Mouse (Mus musculus): Measurements from ENCODE around the gene Zfp146. TPM values are rescaled to one million over a fixed set of nuclear protein-coding genes. Genes with fewer than 3 reads are reported as not detected.
A peak's percentile ranks its signal among the peaks of the same experiment; 100 is the strongest.

Zfp146 gene
- total RNA-seq, 1 experiment, result 37.9 TPM

DNA sequence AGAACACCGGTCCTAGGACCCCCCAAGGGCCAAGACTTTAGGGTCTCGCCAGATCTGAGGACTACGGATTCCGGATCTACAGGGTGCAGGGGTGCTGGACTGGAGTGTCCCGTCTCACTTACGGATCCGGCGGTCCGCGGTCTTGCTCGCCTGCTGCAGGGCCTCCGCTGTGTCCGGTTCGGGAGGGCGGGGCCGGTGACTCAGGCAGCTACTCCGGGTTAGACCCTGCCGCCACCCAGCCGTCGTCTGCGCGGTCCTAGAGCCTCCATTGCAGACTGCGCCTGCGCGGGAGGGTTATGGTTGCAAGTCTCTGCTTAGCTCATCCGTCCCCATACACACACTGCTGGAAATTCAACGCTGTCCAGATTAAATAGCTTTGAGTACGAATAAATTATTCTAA is 25.3 kb upstream of the Zfp146 start:
- TF ChIP-seq HCFC1 (IDR thresholded peaks at IDR 0.05; ENCODE audit: borderline replicate concordance, insufficient read depth, low read length), result 0 out of 2 replicates have a peak, but pooled peaks have one; percentile 54
- no peak for TF ChIP-seq CHD2 (IDR thresholded peaks at IDR 0.05; ENCODE audit: low read depth, low read length)
- TF ChIP-seq ZC3H11A (IDR thresholded peaks at IDR 0.05; ENCODE audit: borderline replicate concordance, low read depth, low read length), result no peak
- TF ChIP-seq ZNF384 (IDR thresholded peaks at IDR 0.05; ENCODE audit: low read depth, low read length), result peak; percentile 69
- 0 out of 2 replicates have a peak, but pooled peaks have one; percentile 32 for TF ChIP-seq MAFK (IDR thresholded peaks at IDR 0.05; ENCODE audit: insufficient read depth, low read depth, low read length)
- H3K9me3 ChIP-seq (ENCODE audit: control insufficient read depth, insufficient read depth, low read depth, low read length), result no peaks in the 10 kb centered on the region
- H3K36me3 ChIP-seq (ENCODE audit: control insufficient read depth, insufficient read depth, low read length, poor library complexity, severe bottlenecking), result peaks cover 15% of the 10 kb centered on the region
- peak overlapping the region; percentile 78 for H3K9ac ChIP-seq (ENCODE audit: insufficient read depth, low read depth, low read length, poor library complexity, severe bottlenecking)
- in situ Hi-C loops (cut with MboI; ENCODE audit: low sequenced_read_pairs in 2 of 2, unreplicated experiment in 2 of 2), result no loop called here
- peak; percentile 92 for DNase-seq (ENCODE audit: low read depth, low spot score)
- H3K27ac ChIP-seq (ENCODE audit: insufficient read depth, low read depth, low read length, poor library complexity, severe bottlenecking), result peak overlapping the region; percentile 89
- peak overlapping the region; percentile 80 to 86 for H3K4me3 ChIP-seq (ENCODE audit: insufficient read depth in 1 of 2, low read depth in 1 of 2, low read length in 2 of 2, poor library complexity in 1 of 2, severe bottlenecking in 1 of 2)
- H3K4me1 ChIP-seq (ENCODE audit: control insufficient read depth in 2 of 2, insufficient read depth in 2 of 2, low read length in 2 of 2, poor library complexity in 1 of 2), result peaks cover 7 to 12% of the 10 kb centered on the region in 2 experiments; a peak in 3 of 4 replicates

DNA sequence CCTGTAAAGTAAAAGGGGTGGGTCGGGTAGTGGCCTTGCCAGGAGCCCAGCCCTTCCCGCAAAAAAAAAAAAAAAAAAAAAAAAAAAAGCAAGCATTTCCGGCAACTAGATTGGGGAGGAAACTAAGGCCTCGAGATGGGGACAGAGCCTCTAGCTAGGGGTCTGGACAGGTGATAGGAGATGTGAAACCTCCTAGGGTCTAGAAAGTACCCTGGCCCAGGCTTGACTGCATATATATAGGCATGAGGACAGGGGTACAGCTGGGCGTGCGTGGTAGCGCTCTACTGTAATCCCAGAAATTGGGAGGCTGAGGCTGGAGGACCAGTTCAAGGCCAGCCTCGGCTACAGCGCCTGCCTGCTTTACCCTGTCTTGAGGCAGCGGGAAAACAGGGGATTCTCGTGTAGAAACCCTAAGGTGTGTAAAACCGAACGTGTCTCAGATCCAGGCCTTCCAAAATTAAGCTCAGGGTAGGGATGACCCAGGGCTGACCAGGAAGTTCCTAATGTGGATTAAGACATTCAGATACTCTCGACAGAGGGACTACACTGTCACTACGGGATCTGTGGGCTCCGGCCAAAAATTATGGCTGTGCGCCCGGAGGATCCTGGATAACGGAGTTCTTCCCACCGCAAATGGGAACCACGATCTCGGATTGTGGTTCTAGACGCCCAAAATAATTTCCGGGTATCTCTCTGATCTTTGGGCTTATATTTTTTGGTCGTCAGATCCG is 24.7 kb upstream of the Zfp146 start:
- in situ Hi-C loops (cut with MboI; ENCODE audit: low sequenced_read_pairs in 2 of 2, unreplicated experiment in 2 of 2), result no loop called here
- Histone ChIP-seq H3K27ac (ENCODE audit: insufficient read depth, low read depth, low read length, poor library complexity, severe bottlenecking) (peak overlapping the region; percentile 89), H3K36me3 (ENCODE audit: control insufficient read depth, insufficient read depth, low read length, poor library complexity, severe bottlenecking) (peaks cover 17% of the 10 kb centered on the region), H3K4me3 (ENCODE audit: insufficient read depth in 1 of 2, low read depth in 1 of 2, low read length in 2 of 2, poor library complexity in 1 of 2, severe bottlenecking in 1 of 2) (peak overlapping the region; percentile 80 to 86), H3K9me3 (ENCODE audit: control insufficient read depth, insufficient read depth, low read depth, low read length) (no peaks in the 10 kb centered on the region), H3K9ac (ENCODE audit: insufficient read depth, low read depth, low read length, poor library complexity, severe bottlenecking) (peak overlapping the region; percentile 78), H3K4me1 (ENCODE audit: control insufficient read depth in 2 of 2, insufficient read depth in 2 of 2, low read length in 2 of 2, poor library complexity in 1 of 2) (peaks cover 7 to 12% of the 10 kb centered on the region in 2 experiments; a peak in 3 of 4 replicates)
- TF ChIP-seq ZNF384 (IDR thresholded peaks at IDR 0.05; ENCODE audit: low read depth, low read length) (peak; percentile 98), MAFK (IDR thresholded peaks at IDR 0.05; ENCODE audit: insufficient read depth, low read depth, low read length) (no peak), CHD2 (IDR thresholded peaks at IDR 0.05; ENCODE audit: low read depth, low read length) (no peak), HCFC1 (IDR thresholded peaks at IDR 0.05; ENCODE audit: borderline replicate concordance, insufficient read depth, low read length) (no peak), ZC3H11A (IDR thresholded peaks at IDR 0.05; ENCODE audit: borderline replicate concordance, low read depth, low read length) (no peak)
- no peak for DNase-seq (ENCODE audit: low read depth, low spot score)

DNA sequence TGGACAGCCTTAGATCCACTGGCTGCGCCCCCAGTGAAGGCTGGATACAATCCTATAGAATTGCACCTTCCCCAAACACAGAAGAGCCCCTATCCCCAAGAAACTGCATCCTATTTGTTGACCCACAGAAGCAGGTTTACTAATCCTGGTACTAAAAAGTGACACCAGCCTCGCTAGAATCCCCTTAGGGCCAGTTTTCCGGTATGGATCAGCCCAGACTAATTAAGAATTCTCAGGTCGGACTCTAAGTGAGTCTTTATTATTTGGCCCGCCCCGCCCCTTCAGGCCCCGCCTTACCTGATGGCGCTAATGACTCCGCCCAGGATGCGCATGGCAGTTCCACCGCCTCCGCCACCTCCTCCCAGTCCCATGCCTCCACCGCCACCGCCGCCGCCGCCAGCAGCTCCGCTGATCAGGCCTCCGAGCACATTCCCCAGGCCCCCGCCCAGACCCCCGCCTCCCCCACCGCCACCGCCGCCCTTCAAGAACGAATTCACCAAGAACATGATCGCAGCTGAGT is 24.1 kb upstream of the Zfp146 start:
- Histone ChIP-seq H3K4me1 (ENCODE audit: control insufficient read depth in 2 of 2, insufficient read depth in 2 of 2, low read length in 2 of 2, poor library complexity in 1 of 2) (peaks cover 5 to 16% of the 10 kb centered on the region in 2 experiments; a peak in 3 of 4 replicates), H3K4me3 (ENCODE audit: insufficient read depth in 1 of 2, low read depth in 1 of 2, low read length in 2 of 2, poor library complexity in 1 of 2, severe bottlenecking in 1 of 2) (peak overlapping the region; percentile 80 to 86), H3K27ac (ENCODE audit: insufficient read depth, low read depth, low read length, poor library complexity, severe bottlenecking) (peak overlapping the region; percentile 89), H3K9me3 (ENCODE audit: control insufficient read depth, insufficient read depth, low read depth, low read length) (no peaks in the 10 kb centered on the region), H3K36me3 (ENCODE audit: control insufficient read depth, insufficient read depth, low read length, poor library complexity, severe bottlenecking) (peaks cover 23% of the 10 kb centered on the region), H3K9ac (ENCODE audit: insufficient read depth, low read depth, low read length, poor library complexity, severe bottlenecking) (peak overlapping the region; percentile 78)
- in situ Hi-C loops (cut with MboI; ENCODE audit: low sequenced_read_pairs in 2 of 2, unreplicated experiment in 2 of 2), result no loop called here
- no peak for TF ChIP-seq CHD2 (IDR thresholded peaks at IDR 0.05; ENCODE audit: low read depth, low read length)
- TF ChIP-seq ZC3H11A (IDR thresholded peaks at IDR 0.05; ENCODE audit: borderline replicate concordance, low read depth, low read length), result no peak
- no peak for TF ChIP-seq HCFC1 (IDR thresholded peaks at IDR 0.05; ENCODE audit: borderline replicate concordance, insufficient read depth, low read length)
- no peak for TF ChIP-seq ZNF384 (IDR thresholded peaks at IDR 0.05; ENCODE audit: low read depth, low read length)
- no peak for TF ChIP-seq MAFK (IDR thresholded peaks at IDR 0.05; ENCODE audit: insufficient read depth, low read depth, low read length)
- peak; percentile 88 for DNase-seq (ENCODE audit: low read depth, low spot score)

DNA sequence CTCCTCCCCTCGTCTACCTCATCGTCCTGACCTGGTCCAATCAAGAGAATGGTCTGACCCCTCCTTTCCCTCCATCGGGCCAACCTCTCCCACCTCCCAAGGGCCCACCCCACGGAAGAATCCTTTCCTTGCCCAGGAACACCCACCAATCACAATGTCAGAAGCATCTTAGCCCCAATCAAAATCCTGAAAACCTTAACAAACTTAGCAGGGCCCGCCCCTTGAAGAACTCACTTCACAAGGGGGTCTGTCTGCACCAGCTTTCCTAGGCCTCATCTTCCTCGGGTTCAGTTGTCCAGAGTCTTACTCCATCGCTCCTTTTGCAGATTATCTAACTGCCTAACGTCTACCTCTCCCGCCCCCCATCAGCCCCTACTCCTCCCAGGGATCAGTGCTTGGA is 23.5 kb upstream of the Zfp146 start:
- H3K4me3 ChIP-seq (ENCODE audit: insufficient read depth in 1 of 2, low read depth in 1 of 2, low read length in 2 of 2, poor library complexity in 1 of 2, severe bottlenecking in 1 of 2), result peak overlapping the region; percentile 80 to 86
- peaks cover 5 to 20% of the 10 kb centered on the region in 2 experiments; a peak in 3 of 4 replicates for H3K4me1 ChIP-seq (ENCODE audit: control insufficient read depth in 2 of 2, insufficient read depth in 2 of 2, low read length in 2 of 2, poor library complexity in 1 of 2)
- H3K27ac ChIP-seq (ENCODE audit: insufficient read depth, low read depth, low read length, poor library complexity, severe bottlenecking), result peak overlapping the region; percentile 68
- 0 out of 2 replicates have a peak, but pooled peaks have one; percentile 24 for TF ChIP-seq ZNF384 (IDR thresholded peaks at IDR 0.05; ENCODE audit: low read depth, low read length)
- TF ChIP-seq HCFC1 (IDR thresholded peaks at IDR 0.05; ENCODE audit: borderline replicate concordance, insufficient read depth, low read length), result no peak
- DNase-seq (ENCODE audit: low read depth, low spot score), result peak; percentile 90
- no peaks in the 10 kb centered on the region for H3K9me3 ChIP-seq (ENCODE audit: control insufficient read depth, insufficient read depth, low read depth, low read length)
- peaks cover 29% of the 10 kb centered on the region for H3K36me3 ChIP-seq (ENCODE audit: control insufficient read depth, insufficient read depth, low read length, poor library complexity, severe bottlenecking)
- in situ Hi-C loops (cut with MboI; ENCODE audit: low sequenced_read_pairs in 2 of 2, unreplicated experiment in 2 of 2), result no loop called here
- H3K9ac ChIP-seq (ENCODE audit: insufficient read depth, low read depth, low read length, poor library complexity, severe bottlenecking), result peak overlapping the region; percentile 70
